Mouse (Mus musculus) erythroblast, adult 5-6 weeks (primary cell): Measurements from ENCODE around the gene Trem3. TPM values are rescaled to one million over a fixed set of nuclear protein-coding genes. Genes with fewer than 3 reads are reported as not detected.

Experiments
- ATAC-seq: replicated peaks from 2 replicates; pipeline ENCODE4 v1.8.0; 2016; ENCODE audit warnings: moderate number of reproducible peaks, mild to moderate bottlenecking, moderate TSS enrichment, inconsistent platforms; ENCODE audit not compliant: poor library complexity, low FRiP score, severe bottlenecking
- total RNA-seq, 2 experiments: library from RNA; stranded (forward) in 1 of 2; stranded (reverse) in 1 of 2; fragments of 150-400 nt in 1 of 2; fragments of 200-764, 138-1000 nt in 1 of 2; gene quantifications; 2 replicates each; pipeline versions ENCODE4 v1.2.3 to v1.2.4; 2015 to 2017; ENCODE audit warnings: low replicate concordance in 2 of 2

The Trem3 gene
- total RNA-seq, 2 experiments from 2014 or later = 26.4 to 61.3 TPM

GRCm38 (mm10) chr17:48268276-48268675, 20.7 kb downstream of the Trem3 start:
- no peak for ATAC-seq

DNA sequence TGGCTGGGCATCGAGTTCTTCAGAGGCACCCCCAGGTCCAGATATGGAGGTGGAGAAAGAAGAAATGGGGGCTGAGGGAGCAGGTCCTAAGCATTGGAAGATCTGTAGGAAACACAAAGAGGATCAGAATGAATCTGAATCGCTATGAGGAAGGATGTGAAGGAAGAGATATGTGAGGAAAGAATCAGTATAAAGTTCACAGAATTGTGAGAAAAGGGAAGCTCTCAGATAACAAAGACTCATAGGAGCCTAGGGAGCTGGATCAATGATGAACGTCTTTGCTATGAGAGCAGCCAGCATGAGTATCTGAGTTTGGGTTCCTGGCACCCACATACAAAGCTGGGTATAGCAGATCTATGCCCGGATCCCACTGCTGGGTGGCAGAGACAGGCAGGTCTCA, 22.3 kb downstream of the Trem3 start:
- ATAC-seq = no peak

DNA sequence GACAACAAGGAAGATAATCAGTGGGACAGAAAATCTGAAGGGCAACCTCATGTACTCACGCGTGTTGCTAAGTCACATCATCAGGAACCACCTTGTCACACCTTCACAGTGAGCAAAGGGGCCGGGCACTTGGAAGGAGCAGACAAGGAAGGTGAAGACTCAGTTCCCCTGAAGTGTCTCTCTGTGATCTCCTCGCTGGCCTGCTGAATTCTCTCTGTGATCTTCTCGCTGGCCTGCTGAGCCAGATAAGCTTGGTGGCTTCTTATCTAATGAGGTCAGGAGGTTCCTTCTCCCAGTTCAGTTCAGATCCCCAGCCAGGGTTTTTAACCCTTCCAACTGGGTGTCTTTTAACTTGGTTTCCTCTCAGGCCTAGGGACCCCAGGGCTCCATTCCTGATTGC, 24.6 kb downstream of the Trem3 start:
- peak; percentile 92 for ATAC-seq

DNA sequence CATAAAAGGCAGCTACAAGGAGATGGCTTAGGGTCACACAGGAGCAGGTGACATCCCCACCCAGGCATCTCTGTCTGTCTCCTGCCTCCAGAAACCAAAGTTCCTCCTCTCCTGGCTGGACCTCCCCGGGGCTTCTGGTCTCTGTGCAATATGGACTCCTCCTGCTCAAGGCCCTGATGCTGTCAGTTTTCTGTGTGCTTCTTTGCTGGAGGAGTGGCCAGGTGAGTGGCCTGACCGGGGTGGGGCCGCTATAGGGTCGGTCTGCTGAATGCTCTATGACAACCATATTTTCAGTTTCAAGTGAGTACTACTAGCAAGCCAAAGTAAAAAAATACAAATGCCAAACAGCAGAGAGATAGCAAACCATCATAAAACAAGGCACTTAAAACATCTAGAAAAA, 25.0 kb downstream of the Trem3 start:
- ATAC-seq = peak; percentile 40

DNA sequence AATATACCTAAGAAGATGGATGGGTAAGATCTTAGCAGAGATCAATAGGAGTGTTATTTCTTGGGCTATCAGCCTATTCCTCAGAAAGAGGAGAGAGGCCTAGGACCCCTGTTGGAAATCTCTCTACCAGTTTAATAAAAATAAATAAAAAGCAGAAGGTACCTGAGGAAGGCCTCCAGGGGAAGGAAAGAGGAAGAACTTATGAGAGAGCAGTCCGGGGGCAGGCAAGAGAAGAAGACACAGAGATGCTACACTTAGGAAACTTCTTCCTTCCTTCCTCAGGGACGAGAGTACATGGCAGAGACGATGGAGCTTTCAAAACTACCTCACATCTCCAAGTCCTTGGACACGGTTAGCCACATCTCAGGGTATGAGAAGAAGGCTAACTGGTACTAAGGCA, 26.5 kb downstream of the Trem3 start:
- no peak for ATAC-seq

GRCm38 (mm10) chr17:48274885-48275284, 27.3 kb downstream of the Trem3 start:
- peak; percentile 64 for ATAC-seq

DNA sequence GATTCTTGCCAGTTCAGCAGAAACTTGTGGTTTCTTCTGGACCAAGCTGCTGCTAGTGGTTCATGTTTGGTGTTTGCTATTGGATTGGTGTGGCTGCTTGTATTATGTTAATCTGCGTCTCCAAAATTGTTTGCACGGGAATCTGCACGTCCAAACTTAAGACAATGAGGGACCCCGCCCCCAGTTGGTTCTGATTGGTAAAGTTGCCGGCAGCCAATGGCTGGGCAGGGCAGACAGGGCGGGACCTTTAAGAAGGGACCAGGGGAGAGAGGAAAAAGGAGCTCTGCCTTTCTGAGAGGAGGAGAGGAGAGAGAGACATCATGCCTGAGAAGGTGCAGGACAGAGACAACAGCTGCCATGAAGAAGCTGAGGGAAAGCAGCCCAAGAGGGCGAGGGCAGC, 28.2 kb downstream of the Trem3 start:
- no peak for ATAC-seq

DNA sequence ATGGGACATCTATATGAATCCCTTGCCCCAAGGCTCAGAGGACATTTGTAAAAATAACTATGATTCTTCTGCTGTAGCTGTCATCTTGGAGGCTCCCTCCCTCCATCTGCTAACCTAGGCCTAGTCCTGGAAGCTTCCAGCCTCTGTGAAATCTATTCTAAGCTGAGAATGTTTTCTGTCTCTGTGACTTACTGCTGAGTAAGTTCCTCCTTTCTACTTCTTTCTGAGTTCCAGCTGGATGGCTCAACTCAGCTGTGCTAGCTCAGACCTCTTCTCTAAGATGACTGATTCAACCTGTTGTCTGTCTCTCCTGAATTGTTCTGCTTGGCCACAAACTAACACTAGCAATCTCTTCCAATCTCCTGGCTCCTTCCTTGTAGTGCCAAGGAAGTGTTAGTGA, 30.8 kb downstream of the Trem3 start:
- no peak for ATAC-seq

- ATAC-seq = no peak
These were observed 31.4 kb downstream of the Trem3 start for GRCm38 (mm10) chr17:48279002-48279401.

- peak; percentile 56; the same call in 1 of the 2 replicates for ATAC-seq
These were observed 33.6 kb downstream of the Trem3 start for GRCm38 (mm10) chr17:48280943-48281738.

DNA sequence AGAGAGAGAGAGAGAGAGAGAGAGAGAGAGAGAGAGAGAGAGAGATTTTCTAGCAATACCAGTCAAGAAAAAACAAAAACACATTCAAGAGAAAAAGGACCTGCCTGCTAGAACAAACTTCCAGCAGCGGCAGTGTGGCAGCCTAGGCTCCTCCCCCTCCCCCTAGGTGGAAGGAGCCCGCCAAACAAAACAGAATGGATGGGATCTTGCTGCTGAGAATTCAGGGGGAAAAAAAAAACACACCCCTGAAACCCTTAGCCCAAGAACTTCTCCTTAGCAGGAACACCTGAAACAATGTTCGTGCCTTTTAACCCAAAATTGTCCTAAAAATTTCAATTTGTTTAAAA, 34.1 kb downstream of the Trem3 start:
- ATAC-seq = peak; percentile 90

GRCm38 (mm10) chr17:48286765-48287164, 39.2 kb downstream of the Trem3 start:
- ATAC-seq = no peak

- peak; percentile 67; the same call in 1 of the 2 replicates for ATAC-seq
These were observed 39.7 kb downstream of the Trem3 start for GRCm38 (mm10) chr17:48287276-48287675.

GRCm38 (mm10) chr17:48293500-48294194, 46.1 kb downstream of the Trem3 start:
- ATAC-seq = no peak

DNA sequence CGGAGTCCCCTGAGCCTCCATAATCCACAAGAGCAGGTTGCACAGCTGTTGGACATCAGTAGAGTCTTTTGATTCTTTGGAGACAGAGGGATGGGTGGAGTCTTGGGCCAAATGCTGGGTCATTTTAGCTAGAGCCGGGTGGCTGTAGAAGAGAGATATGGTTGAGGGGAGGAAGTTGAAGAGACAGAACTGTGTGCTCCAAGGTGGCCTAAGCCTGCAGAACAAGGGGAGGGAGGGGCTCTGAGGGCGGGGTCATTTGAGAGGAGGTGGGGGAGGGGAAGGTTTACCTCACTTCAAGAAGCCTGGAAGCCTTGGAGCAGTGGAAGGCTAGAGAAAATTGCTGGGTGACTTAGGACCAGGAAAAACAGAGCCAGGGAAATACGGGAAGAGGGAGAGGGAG, 51.6 kb downstream of the Trem3 start, which contains the start of gene Treml2:
TSS of gene Treml2 (plus strand) at position 296 of the 400 bp plus-strand sequence.
- peak; percentile 70 for ATAC-seq

DNA sequence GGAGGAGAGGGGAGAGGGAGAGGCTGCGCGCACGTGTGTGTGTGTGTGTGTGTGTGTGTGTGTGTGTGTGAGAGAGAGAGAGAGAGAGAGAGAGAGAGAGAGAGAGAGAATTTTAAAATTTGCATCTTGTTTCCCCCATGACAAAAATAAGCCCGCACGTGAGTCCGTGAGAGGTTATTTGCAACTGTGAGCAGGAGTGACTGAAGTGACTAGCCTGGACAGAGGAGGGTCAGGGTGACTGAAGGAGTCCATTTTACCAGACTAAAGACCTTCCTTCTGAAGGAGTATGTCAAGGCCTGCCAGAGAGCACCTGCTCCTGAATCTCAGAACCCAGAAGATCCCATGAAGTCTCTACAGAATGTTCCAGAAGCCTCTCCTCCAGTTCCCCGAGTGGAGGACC, 52.2 kb downstream of the Trem3 start:
- ATAC-seq = no peak

DNA sequence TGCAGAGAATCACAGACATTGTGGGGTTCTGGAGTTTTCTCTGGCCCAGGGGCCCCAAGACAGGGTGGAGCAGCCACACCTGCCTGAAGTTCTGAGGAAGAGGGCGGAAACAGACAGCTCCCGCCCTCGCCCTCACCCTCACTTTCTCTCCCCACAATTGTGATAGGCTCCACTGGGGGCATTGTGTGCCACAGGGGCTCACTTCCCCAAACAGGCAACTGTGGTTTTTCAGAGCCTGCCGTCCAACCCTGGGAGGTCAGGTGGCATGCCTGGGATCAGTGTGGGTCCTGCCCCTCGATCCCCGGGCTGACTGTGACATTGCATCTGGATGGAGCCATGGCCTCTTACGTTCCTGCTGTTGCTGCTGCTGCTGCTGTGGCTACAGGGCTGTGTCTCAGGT, 52.6 kb downstream of the Trem3 start:
- ATAC-seq = peak; percentile 51; the same call in 1 of the 2 replicates

GRCm38 (mm10) chr17:48300861-48301260, 53.3 kb downstream of the Trem3 start:
- no peak for ATAC-seq

DNA sequence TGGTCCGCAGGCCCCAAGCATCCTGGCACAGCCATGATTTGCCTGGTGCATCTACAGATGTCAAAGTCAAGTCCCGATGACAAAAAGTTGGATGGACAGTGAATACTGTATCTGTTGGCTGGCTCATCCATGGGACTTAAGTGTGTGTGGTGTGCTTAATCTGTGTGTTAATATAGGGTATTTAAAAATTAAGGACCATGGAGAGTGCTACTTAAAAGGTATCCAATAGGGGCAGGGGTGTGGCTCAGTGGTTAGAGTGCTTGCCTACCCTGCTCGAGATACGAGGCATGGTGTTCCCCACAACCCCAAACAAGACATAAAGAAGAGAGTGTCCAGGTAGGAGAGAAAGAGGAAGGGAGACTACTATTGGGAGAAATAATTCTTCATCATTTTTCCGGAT, 54.2 kb downstream of the Trem3 start:
- no peak for ATAC-seq
